Mouse (Mus musculus) heart, embryonic 11.5 days (tissue): ENCODE results near the gene Aldh3b2. TPM values are rescaled to one million over a fixed set of nuclear protein-coding genes. Genes with fewer than 3 reads are reported as not detected.
"Not testable (repeated sequence)": the region's sequence is repeated elsewhere in the genome, so short reads cannot be mapped to it uniquely, and the experiment has no call there.

Experiments used
- ATAC-seq: fragments of 200-750 bp; cut with Nextera tagmentation; replicated peaks from 2 replicates; pipeline ENCODE4 v1.8.0; 2017; ENCODE audit warnings: moderate library complexity; ENCODE audit not compliant: insufficient number of reproducible peaks, low FRiP score, low TSS enrichment
- H3K27ac ChIP-seq: fragments of 300-500 bp; sonication (generic); 2 replicates; pipeline ENCODE4 v1.5.1; 2014; ENCODE audit warnings: mild to moderate bottlenecking, low read depth, low read length
- H3K27me3 ChIP-seq: fragments of 300-500 bp; sonication (generic); 2 replicates; pipeline ENCODE4 v1.6.1; 2014; ENCODE audit warnings: mild to moderate bottlenecking, low read length, mixed read lengths; ENCODE audit not compliant: control insufficient read depth, insufficient read depth
- H3K36me3 ChIP-seq: fragments of 300-500 bp; sonication (generic); 2 replicates; pipeline ENCODE4 v1.6.1; 2014; ENCODE audit warnings: mild to moderate bottlenecking, low read length, moderate library complexity, mixed read lengths; ENCODE audit not compliant: control insufficient read depth, insufficient read depth
- H3K4me1 ChIP-seq: fragments of 300-500 bp; sonication (generic); 2 replicates; pipeline ENCODE4 v1.6.1; 2014; ENCODE audit warnings: low read length; ENCODE audit not compliant: control insufficient read depth, insufficient read depth
- H3K4me2 ChIP-seq: fragments of 300-500 bp; sonication (generic); 2 replicates; pipeline ENCODE4 v1.6.1; 2014; ENCODE audit warnings: mild to moderate bottlenecking, moderate library complexity
- H3K4me3 ChIP-seq: fragments of 300-500 bp; sonication (generic); 2 replicates; pipeline ENCODE4 v1.5.1; 2014; ENCODE audit warnings: low read depth, low read length
- H3K9ac ChIP-seq: fragments of 300-500 bp; sonication (generic); 2 replicates; pipeline ENCODE4 v1.6.1; 2014; ENCODE audit warnings: mild to moderate bottlenecking, low read depth, low read length, moderate library complexity
- H3K9me3 ChIP-seq: fragments of 300-500 bp; sonication (generic); replicated peaks from 2 replicates; pipeline ENCODE4 v1.6.1; 2016; ENCODE audit warnings: low read length; ENCODE audit not compliant: control insufficient read depth
- WGBS: fragments of 180-500 bp; shearing (Covaris S2); extraction: QIAGEN DNeasy Blood & Tissue Kit; methylation state at CpG from one replicate; pipeline ENCODE4 v1.1.7; 2014; ENCODE audit not compliant: insufficient replicate concordance; 5-methylcytosine and 5-hydroxymethylcytosine counted together
- polyA plus RNA-seq: library from polyadenylated mRNA; unstranded; fragments of >200 nt; fragmentation: Nextera tagmentation; extraction: Ambion mirVana; gene quantifications from 2 replicates; pipeline ENCODE4 v1.2.1, GENCODE M21; 2014

The Aldh3b2 gene
- polyA plus RNA-seq, 1 experiment from 2014 or later, result 0.16 TPM

- Histone ChIP-seq H3K9ac (no peak overlapping the region), H3K9me3 (no peaks in the 10 kb centered on the region), H3K27me3 (peaks cover 8% of the 10 kb centered on the region), H3K4me3 (no peak overlapping the region), H3K4me2 (no peak overlapping the region), H3K36me3 (no peaks in the 10 kb centered on the region), H3K27ac (no peak overlapping the region), H3K4me1 (peaks cover 10% of the 10 kb centered on the region)
- WGBS, result 71% methylated on average over 11 of the region's 11 CpGs
- no peak for ATAC-seq
Measured at GRCm38 (mm10) chr19:3966330-3967075, 5.6 kb upstream of the Aldh3b2 start.

DNA sequence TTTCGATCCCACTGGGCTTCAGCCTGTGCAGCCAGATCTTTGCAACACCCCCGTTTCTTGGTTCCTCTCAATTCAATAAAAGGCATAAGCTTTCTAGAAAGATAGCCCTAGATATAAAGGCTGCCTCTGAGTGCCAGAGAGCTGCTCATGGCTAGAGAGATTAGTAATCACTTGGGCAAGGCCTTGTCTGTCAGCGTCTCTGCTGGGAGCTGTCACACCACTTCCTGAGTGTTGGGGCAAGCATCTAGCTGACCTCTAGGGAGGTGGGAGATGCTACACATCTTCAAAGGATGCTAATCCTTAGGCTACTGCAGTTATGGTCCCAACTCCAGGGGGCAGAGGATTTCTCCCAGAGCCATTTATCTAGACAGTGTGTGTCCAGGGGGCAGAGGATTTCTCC lies 4.9 kb upstream of the Aldh3b2 start:
- no peak overlapping the region for H3K4me3 ChIP-seq
- H3K4me1 ChIP-seq, result peaks cover 10% of the 10 kb centered on the region
- no peaks in the 10 kb centered on the region for H3K36me3 ChIP-seq
- H3K9me3 ChIP-seq, result no peaks in the 10 kb centered on the region
- no peak overlapping the region for H3K9ac ChIP-seq
- H3K27me3 ChIP-seq, result peaks cover 8% of the 10 kb centered on the region
- 22% methylated on average over 3 of the region's 3 CpGs for WGBS
- no peak overlapping the region for H3K4me2 ChIP-seq
- H3K27ac ChIP-seq, result no peak overlapping the region
- ATAC-seq, result no peak

DNA sequence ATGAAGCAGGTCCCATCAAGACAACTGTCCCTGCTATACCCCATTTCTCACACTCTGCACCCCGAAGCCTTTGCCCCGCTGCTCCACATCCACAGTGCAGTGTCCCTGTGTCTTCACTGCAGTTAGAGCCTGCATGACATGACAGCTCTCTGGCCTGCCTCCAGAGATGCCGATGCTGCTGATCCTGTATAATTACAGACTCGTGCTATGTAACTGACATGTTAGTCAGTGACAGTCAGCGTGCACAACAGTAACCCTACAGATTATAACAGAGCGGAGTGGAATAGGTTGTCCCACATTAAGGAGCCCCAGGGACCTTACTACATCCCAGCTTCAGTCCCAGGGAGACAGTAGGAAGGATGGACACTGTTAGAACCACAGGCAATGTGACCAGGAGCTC lies 2.5 kb downstream of the Aldh3b2 start:
- not testable (repeated sequence) for H3K27ac ChIP-seq, ATAC-seq, H3K36me3 ChIP-seq, H3K9me3 ChIP-seq, H3K27me3 ChIP-seq, H3K9ac ChIP-seq, H3K4me2 ChIP-seq, H3K4me1 ChIP-seq, H3K4me3 ChIP-seq
- WGBS, result 76% methylated on average over 6 of the region's 6 CpGs

- no peak overlapping the region for H3K4me3 ChIP-seq
- H3K4me1 ChIP-seq, result no peaks in the 10 kb centered on the region
- no peak for ATAC-seq
- no peak overlapping the region for H3K4me2 ChIP-seq
- no peaks in the 10 kb centered on the region for H3K9me3 ChIP-seq
- no peaks in the 10 kb centered on the region for H3K27me3 ChIP-seq
- 65% methylated on average over 2 of the region's 2 CpGs for WGBS
- H3K27ac ChIP-seq, result no peak overlapping the region
- no peaks in the 10 kb centered on the region for H3K36me3 ChIP-seq
- H3K9ac ChIP-seq, result no peak overlapping the region
Measured at GRCm38 (mm10) chr19:3975866-3976265, 3.7 kb downstream of the Aldh3b2 start.

DNA sequence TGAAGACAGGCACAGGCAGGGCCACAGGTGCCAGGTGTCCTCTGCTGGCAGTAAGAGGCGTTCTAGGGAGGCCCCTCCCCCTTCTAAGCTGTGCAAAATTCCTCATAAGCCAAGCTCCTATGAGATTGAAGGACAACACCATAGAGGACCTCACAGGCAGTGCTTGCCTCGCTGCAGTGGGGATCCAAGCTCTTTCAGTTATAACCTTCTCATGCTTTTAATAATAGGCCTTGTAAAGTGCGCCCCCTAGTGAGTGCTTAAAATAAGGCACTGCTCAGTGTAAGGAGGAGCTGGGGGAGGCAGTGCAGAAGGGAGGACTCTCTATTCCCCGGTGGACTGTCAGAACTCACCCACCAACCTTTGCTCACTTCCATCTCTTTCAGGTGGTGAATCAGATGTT lies 8.2 kb downstream of the Aldh3b2 start:
- H3K27ac ChIP-seq, result no peak overlapping the region
- 16% methylated on average over 4 of the region's 4 CpGs for WGBS
- H3K36me3 ChIP-seq, result no peaks in the 10 kb centered on the region
- no peak overlapping the region for H3K9ac ChIP-seq
- peaks cover 9% of the 10 kb centered on the region for H3K4me1 ChIP-seq
- H3K9me3 ChIP-seq, result no peaks in the 10 kb centered on the region
- no peak overlapping the region for H3K4me3 ChIP-seq
- no peaks in the 10 kb centered on the region for H3K27me3 ChIP-seq
- ATAC-seq, result no peak
- no peak overlapping the region for H3K4me2 ChIP-seq

DNA sequence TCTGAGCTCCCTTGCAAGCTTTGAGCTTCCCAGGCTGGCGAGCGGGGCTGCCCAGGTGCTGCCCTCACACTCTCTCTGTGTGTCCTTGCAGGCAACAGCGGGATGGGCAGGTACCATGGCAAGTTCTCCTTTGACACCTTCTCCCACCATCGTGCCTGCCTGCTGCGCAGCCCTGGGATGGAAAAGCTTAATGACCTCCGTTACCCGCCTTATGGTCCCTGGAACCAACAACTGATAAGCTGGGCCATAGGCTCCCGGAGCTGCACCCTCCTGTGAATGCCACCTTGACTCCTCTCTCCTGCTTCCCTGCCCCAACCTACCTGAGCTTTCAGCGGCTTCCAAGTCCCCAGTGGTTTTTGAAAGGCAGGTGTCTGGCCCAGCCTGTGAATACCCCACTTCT lies 8.8 kb downstream of the Aldh3b2 start:
- Histone ChIP-seq H3K4me3 (no peak overlapping the region), H3K4me2 (no peak overlapping the region), H3K4me1 (peaks cover 15% of the 10 kb centered on the region), H3K27ac (no peak overlapping the region), H3K27me3 (no peaks in the 10 kb centered on the region), H3K9ac (no peak overlapping the region), H3K36me3 (no peaks in the 10 kb centered on the region), H3K9me3 (no peaks in the 10 kb centered on the region)
- WGBS, result 75% methylated on average over 9 of the region's 9 CpGs
- no peak for ATAC-seq

DNA sequence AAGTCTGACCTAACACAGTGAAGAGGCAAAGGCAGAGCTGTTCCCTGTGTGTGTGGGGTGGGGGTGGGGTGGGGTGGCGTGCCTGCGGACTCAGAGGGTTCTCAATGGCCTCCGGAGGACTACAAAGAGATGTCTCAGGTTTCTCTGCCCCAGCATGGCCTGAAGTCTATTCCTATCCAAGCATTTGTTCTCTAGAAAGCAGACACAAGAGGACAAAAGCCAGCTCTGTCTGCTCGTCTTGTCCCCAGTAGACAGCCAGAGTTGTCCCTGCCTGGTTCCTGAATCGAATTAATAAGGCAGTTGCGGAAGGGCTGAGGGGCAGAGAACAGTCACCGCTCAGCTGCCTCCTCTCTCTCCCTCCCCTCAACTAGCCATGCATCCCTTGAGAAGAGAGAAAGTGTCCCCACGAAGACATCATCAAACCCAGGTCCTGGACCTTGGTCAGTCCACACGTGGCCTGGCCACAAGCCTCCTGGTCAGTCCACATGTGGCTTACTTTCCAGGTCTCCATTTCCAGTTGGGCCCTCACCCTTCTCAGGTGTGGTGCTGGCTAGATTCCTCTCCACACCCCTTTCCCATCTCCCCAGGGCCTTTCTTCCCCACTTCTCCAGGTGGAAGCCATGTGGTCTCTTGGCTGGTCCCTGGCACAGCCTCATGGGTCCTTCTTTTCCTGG lies 11.5 kb downstream of the Aldh3b2 start:
- H3K4me2 ChIP-seq, result no peak overlapping the region
- ATAC-seq, result no peak
- 56% methylated on average over 9 of the region's 9 CpGs for WGBS
- no peaks in the 10 kb centered on the region for H3K27me3 ChIP-seq
- no peak overlapping the region for H3K4me3 ChIP-seq
- 0 out of 2 replicates have a peak, but pooled peaks cover under 1% of the 10 kb centered on the region for H3K9me3 ChIP-seq
- no peak overlapping the region for H3K27ac ChIP-seq
- no peak overlapping the region for H3K9ac ChIP-seq
- peaks cover 26% of the 10 kb centered on the region for H3K4me1 ChIP-seq
- H3K36me3 ChIP-seq, result peaks cover 3% of the 10 kb centered on the region; the same call in 1 of the 2 replicates

DNA sequence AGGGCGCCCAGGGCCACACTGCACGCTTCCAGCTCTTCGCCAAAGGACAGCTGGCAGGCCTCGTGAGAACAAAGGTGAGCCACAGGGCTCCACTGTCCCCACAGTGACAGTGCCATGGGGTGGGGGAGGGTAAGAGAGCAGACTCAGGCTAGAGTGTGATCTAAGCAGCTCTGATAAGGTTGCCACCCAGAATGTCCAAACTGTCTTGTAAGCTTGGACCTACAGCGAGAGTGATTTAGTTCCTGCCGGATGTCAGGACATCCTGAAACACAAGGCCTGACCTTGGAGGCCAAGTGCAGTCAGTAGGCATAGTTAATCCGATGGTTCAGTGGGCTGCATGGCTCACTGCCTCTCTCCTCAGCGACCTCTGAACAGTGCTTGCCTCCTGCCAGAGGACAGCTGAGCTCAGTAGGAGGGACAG lies 13.1 kb downstream of the Aldh3b2 start:
- peaks cover 3% of the 10 kb centered on the region; the same call in 1 of the 2 replicates for H3K36me3 ChIP-seq
- no peak overlapping the region for H3K4me3 ChIP-seq
- H3K9me3 ChIP-seq, result 0 out of 2 replicates have a peak, but pooled peaks cover 2% of the 10 kb centered on the region
- H3K4me1 ChIP-seq, result peaks cover 26% of the 10 kb centered on the region
- peak overlapping the region; percentile 11 for H3K27ac ChIP-seq
- no peak for ATAC-seq
- H3K27me3 ChIP-seq, result no peaks in the 10 kb centered on the region
- H3K4me2 ChIP-seq, result no peak overlapping the region
- WGBS, result 29% methylated on average over 8 of the region's 8 CpGs
- 0 out of 2 replicates have a peak overlapping the region, but pooled peaks have one; percentile 1 for H3K9ac ChIP-seq
